Mouse (Mus musculus) thymus, postnatal 10 days (tissue): ENCODE measurements at regions not wholly inside any gene's neighbourhood (a gene's known extent, or its start where the extent isn't known, plus 50 kb on each side); places are given as distances from the start of the nearest gene placed in this dataset.

ENCODE experiments used
- DNase-seq, 2 experiments: peaks; one replicate each; pipeline ENCODE4 v3.0.0; 2021; ENCODE audit warnings: low spot score in 2 of 2

DNA sequence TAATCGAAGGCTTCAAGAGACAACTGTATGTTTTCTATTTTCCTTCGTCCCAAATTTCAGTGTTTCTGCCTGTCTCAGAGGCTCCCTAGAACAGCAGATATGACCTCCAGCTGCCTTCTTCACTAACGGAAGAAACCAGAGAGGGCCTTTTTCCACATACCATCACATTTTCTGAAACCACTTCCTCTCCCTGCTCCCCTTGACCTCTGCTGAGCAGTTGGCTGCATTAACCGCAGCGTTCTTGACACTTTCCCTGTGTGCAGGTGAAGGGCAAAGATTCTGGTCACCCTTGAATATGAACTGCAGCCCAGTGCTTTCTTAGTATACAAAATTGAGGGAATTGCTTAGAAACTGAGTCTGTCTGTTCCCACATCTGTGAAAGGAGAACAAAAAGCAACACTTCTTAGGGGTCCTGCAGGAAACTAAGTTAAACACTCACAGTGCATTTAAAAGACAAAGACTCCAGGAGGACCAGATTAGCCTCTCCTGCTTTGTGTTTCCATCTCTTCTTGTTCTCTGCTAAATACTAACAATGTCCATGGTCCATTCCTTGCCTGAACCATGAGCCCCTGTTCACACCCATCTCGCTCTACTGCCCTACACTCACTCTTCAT lies 98.4 kb downstream of the Akap11 start:
- peak in 1 of 2 experiments; percentile 39 for DNase-seq

DNA sequence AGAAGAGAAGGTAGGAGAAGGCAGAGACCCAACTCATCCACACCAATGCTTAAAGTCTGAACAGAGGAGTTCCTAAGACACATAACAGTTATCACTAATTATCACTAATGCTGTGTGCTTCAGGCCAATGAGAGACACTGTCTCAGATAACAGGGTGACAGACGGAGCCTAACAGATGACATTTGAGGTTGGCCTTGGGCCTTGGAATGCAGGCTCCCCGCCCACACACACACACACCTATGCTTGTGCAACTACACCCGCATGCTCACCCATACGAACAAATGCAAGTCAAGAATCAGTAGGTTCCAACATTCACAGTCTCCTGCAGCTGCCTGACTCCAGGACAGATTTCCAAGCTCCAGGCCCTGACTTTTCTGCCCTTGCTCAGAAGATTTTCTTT lies 100.0 kb downstream of the Akap11 start:
- DNase-seq = no peak

DNA sequence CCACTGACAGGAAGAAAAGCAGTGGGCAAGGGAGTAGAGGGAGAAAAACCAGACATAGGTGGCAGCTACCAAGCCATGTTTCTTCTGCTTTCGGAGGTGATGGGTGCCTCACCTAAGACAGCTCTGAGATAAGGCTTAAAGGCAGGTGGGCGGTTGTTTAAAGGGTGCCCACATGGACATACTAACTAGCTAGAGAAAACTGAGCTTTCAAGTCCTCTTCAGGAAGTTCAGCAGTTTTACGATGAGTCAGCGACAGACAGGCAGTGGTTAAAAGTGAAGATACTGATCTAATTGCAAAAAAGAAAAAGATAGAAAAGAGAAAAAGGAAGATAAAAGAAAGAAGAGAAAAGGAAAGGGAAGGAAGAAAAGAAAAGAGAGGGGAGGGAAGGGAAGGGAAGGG lies 100.6 kb downstream of the Akap11 start:
- DNase-seq = no peak

DNA sequence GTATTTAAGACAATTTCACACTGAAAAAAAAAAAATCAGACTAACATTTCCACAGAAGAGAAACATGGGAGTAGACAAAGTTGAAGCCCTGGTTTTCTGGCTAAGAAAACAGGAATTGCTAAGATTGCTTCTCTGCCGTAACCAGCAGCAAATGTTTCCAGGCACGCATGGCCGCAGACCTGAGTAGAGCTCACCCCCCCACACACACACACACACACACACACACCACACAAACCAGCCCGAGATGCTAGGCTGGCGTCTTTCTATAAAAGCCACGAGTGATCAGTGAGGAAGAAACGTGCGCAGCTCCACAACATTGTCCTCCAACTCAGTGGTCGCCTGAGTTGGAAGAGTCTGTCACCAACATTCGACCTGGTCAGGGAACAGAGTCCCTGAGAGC lies 101.0 kb downstream of the Akap11 start:
- DNase-seq = no peak

DNA sequence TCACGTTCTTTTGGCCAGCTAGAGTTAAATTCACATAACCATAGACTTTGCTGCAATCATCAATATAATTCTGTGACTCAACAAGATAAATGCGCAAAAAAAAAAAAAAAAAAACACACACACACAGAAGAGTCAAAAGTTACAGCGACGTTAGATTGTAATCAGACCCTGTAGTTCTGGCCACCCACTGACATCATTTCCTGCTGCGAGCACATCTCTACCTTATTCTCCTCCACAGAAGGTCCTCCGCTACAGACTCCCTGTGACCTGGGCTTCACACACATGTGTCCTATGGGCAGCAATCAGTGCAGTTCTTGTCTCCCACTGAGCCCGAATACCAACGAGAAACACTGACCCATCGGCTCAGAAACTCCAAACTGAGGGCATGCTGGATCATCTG lies 101.9 kb downstream of the Akap11 start:
- DNase-seq = no peak

DNA sequence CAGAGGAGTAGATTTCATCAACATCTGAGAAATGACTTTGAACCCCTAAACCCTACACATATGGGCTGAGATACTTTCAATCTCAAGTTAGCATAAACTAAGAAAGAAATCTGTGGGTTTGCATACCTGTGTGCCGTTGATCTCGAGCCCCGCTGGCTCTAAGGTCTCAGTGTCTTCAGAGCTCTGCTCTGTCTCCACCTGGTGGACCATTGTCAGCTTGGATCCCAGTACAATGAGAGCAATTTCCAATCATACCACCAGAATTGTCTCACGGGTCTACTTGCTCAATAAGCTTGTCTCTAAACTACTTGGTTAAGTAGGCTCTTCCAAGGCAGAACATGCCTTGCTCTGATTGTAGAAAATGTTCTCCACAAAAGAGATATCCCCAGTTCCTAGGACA lies 102.5 kb downstream of the Akap11 start:
- peak; percentile 30 to 52 for DNase-seq

DNA sequence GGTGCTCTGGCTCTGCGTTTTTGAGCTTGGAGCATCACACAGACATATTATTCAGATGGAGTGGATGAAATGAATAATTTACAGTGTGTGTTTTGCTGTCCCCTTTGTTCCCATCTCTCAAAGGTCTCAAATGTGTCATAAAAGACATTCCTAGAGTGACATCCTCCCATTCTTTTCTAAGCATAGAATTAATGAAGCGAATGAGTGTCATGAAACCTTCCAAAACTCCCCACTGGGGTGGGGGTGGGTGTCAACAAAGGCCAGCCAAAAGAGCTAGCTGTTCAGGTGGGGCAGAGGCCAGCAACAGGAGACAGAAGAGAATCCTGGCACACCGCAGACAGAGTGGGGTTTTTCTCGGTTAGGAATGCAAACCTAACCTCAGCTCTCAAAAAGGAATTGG lies 104.1 kb downstream of the Akap11 start:
- DNase-seq = no peak

DNA sequence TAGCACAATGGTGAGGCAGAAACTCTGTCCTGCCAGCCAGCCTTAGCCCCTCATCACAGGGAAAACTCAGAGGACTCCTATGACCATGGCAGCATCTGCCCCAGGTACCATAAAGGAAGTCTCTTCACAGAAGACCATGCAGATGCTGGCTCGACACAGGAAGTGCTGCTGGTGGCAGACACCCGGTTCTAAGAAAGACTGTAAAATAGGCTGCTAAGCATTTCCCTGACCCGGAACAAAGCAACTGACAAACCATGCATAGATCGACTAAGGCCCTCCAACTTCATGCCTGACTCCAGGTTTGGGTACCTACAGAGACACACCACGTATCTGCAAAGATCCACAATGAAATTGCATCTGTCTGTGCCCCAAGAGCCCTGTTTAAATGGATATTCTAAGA lies 104.7 kb downstream of the Akap11 start:
- DNase-seq = peak; percentile 51 to 61

DNA sequence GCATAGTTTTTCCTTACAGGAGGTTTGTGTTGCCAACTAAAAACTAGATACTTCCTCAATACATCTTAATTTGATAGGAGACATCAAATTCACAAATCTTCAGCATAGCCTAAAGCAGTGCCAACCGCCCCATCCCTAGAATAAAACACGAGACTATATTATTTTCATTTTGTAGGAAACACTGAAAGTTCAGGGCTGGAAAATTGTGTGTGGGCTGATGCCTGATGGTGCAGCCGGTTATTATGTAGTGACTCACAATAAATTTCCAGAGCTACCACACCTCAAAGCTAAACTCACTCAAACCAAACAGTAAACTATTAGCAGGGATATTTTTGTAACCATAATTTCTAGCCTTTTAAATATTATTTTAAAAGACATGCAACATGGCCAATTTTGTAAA lies 105.2 kb downstream of the Akap11 start:
- no peak for DNase-seq

DNA sequence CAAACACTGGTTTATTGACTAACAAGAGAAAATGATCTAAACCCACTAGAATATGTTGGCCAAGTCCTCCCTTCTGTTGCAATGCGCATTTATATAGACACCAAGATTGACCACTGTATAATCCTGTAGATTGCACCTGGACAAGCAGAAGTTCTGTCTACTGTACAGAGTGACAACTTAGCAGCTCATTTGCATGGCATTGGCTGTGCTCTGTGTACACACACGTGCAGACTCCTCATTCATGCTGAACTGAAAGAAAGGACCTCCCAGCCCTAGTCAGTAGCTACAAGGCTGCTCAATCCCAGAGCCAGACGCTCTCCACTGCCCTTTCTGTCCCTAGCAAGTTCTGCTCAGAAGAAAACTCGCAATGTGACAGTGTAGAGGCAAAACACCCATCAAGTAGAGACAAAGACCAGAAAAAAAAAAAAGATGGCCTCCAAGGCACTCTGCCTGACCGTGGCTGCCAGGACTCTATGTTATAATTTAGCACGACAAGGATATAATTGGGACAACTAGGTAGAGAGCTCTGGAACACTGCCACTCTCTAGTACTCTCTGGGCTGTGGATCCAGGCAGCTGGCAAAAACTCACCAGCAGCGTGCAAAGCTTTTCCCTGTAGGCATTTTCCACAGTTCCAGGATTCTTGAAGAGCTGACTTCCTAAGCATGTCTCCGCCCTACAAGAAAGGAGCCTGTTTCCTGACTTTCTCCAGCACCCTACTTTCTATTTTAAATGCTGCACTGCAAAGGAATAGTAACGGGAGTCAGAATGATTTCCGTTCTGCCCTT lies 108.2 kb downstream of the Akap11 start:
- DNase-seq = no peak

DNA sequence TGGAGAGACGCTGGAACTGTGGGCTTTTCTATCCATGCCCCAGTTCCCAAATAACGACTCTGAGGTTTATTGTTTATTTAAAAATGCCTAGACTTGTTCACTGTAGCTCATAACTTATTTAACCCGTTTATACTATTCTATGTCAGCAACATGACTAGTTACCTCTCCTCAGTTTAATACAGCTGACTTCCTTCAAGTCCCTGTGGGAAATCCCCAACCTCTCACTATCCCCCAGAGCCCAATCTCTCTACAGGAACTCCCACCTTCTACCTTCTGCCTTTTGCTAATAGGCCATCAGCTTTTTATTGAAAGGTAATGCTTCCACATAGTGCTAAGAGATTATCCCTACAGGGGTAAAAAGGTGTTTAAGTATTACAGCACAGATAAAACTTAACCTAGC lies 109.5 kb downstream of the Akap11 start:
- DNase-seq = no peak

DNA sequence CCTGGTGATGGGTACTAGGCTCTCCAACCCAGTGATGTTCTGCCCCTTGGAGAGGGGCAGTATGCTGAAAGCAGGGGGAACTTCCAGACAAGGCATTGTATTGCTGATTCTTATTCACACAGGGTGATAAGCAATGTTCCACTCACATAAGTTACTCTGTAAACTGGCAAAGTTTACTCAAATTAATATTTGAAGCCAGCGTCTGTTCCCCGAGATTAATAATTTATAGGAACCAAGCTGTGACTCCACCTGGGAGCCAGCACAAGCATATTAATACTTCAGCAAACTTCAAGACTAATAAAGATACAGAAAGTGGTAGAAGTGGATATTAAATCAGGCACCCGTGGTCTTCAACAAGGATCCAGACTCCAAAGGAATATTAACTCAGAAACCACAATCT lies 114.0 kb downstream of the Akap11 start:
- DNase-seq = no peak

DNA sequence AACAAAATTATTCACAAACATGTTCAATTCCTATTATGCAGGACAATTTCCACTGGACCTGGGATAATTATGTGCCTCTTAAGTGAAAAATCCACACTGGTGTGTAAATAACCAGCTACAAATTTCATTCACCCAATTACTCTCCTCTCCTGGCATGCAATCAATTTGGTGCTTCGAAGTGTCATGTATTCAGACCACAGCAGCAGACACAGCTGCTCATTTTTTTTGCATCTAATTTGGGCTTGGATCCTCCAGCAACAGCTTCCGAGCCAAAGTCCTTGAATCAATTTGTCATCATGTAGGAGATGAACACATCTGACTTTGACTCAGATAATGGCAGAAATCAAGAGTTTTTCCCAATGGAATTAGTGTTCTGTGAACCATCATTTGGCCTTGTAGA lies 113.1 kb upstream of the Tnfsf11 start:
- DNase-seq = no peak

DNA sequence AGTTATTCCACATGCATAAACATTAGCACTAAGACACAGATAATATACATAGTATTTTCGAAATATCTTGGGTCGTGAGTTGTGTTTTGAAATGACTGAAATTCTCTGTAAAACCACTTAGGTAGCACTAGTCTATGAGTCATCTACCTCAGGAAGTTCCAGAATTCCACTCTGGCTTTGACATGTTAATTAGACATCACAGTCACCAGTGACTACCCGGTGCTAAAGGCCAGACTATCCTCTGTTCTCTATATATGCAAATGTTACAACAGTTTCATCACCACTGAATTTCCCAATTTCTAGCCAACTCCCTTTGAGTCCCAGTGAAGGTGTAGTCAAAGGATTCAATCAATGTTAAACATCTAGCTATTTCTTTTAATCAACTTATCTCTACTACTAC lies 112.3 kb upstream of the Tnfsf11 start:
- DNase-seq = no peak

DNA sequence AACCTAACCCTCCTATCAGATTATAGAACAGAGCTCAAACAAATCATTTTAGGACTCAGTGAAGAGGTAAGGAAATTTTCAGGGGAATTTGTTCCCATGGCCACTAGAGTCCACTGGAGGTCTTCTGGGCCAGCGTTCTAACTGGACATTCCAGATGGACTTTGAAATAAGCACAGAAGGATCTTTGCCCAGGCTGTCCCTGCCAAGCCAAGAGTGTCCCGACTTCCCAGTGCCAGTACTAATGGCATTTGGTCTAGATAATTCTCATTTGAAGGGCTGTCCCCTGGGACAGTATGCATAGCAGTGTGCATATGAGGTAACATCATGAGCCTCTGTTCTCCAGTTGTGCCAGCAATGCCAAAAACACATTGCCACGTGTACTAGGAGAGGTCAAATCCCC lies 97.7 kb upstream of the Tnfsf11 start:
- no peak for DNase-seq

DNA sequence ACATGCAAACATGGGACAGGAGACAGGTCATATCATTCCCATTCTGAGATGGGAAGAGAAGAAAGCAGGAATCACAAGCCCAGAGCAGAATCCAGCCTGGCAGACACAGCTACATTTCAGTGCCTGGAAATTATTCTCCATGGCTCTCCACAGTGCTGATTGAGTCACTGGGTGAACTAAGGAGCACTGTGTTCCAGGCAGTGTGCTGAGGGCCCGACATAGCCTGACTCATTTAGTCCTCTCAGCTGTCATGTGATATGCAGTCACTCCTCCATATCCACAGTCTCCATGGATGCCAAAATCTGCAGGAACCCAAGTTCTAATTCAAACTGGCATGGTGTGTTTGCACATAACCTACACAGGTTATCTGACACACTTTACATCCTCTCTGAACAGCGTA lies 90.1 kb upstream of the Tnfsf11 start:
- no peak for DNase-seq

DNA sequence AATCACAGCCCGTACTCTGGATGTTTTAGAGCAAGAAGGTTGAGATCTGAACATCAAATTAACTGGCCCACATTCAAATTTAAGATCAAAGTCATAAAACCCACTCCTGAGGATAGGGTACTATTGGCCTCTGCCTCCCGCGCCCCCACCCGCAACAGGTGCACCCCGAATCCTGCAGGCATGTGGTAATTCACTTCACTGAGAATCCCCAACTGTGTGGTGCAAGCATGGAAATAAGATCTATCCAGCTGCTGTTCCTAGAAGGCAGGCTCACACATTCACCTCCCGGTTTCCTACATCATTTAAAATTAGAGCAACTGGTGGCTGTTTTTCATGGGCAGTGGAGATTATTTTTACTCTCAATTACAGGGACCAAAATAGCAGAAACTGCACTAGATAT lies 87.8 kb upstream of the Tnfsf11 start:
- no peak for DNase-seq

DNA sequence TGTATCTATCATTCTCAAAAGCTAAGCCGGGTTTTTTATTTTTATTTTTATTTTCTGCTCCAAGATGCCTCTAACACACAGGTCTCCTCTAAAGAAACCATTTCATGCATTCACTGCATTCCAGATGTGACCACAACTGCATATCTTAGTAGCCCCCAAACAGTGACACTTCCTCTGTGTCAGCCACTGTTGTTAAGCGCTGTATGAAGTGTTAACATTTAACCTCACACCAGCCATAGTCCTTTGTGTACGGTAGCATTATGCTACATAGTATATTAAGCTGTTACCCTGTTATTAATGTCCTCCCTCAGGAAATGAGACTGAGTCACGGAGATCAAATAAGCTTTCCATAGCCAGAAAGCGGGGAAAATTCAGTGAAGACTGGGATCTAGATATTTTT lies 79.2 kb upstream of the Tnfsf11 start:
- no peak for DNase-seq

DNA sequence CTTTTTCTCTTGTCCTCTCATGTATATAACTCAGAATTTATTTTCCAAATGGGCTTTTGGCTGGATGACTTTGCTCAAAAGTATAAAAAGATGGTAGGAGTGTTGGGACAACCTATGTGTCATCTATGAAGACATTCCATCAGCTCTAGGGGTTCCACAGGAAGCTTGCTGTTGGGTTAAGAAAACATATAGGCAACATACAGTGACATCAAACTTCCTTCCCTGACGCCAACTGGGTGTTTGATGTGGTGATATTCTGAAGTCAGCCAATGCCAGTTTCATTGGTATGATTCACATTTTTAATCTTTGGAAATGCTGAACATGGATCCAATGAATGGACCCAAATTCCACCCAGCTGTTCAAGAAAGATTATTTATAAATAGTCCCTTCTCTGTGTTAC lies 76.5 kb upstream of the Tnfsf11 start:
- no peak for DNase-seq

DNA sequence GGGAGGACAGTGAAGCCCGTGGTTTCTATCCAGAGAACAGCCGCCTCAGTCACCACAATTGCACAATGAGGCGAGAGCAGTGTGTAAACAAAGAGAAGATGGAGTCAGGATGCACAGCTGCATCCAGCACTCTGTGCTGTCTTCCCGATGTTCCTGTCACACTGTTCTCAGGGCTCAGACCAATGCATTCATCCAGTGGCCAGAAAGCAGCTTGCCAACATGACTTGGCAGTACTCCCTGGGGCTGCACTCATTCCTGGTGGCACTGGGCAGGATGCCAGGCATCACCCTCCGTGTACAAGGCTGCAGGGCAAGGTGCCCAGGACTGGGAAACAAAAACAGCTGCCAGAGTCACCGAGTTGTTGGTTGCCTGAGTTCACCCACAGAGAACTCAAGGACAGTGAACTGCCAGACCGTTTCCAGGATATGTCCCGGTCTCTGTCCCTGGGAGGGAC lies 75.4 kb upstream of the Tnfsf11 start:
- no peak for DNase-seq

DNA sequence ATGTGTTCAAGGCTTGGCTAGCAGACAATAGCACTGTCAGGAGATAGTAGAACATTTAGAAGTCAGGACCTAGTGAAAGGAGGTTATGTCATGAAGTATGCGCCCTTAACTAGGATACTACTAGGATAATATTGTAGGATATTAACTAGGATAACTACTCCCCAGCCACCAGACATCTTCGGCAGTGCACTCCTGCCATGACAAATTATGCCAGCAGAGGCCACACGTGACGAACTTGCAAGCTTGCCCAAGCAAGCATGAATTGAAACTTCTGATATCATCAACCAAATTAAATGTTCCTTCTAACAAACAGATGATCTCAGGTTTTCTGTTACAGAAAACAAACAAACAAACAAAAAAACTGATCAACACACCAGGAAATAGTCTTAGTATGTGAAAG lies 72.2 kb upstream of the Tnfsf11 start:
- DNase-seq = no peak

DNA sequence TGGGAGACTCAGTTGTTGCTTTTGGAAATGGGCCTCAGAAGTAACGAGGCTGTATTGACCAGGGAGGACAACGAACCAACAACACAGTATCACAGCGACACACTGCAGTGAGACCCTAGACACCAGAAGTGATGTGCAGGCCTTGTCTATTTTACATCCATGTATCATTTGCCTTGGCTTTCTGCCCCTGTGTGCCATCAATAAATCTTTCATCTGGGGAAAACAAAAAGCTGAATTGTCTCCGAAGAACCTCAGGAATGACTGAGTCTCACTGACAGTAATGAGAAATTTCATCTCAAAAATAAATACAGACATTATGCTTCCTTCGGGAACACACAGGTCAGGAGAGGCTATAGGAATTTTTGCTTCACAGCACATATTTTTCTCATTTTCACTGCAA lies 68.7 kb upstream of the Tnfsf11 start:
- no peak for DNase-seq

DNA sequence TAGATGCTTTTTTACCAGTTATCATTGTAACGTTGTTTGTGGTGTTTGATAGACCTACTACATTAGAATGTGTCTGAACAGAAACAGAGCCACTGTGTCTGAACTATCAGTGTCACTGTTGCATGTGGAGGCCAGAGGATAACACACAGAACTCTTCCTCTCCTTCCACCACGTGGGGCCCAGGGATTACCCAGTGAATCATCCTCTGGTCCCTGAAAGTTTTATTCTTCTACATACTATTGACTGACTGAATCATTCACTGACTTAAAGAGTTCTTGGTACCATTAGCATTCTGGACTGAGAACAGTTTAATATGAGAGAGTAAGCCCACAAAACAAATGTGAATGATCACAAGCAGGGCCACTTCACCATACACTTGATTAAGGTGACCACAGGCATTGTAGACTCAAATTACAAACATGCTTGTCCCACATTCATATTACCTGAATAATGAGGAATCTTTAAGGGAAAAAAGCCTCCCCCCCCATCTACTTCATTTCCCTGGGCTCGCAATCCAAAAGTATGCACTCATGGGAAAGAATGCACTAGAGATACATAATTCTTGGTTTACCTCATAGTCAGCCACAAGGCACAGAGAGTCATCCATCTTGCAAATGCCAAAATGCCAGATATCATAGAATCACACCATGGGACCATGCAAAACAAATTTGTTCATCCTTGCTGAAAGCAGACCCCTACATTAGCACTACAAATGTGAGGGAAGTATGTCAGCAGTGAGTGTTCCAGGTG lies 68.1 kb upstream of the Tnfsf11 start:
- DNase-seq = no peak
